Mouse (Mus musculus) midbrain, embryonic 11.5 days (tissue): Measurements from ENCODE around the gene Impdh2. TPM values are rescaled to one million over a fixed set of nuclear protein-coding genes. Genes with fewer than 3 reads are reported as not detected.

Experiments used
- ATAC-seq: fragments of 200-750 bp; cut with Nextera tagmentation; 2 replicates; pipeline ENCODE4 v1.8.0; 2017; ENCODE audit warnings: moderate TSS enrichment, moderate library complexity; ENCODE audit not compliant: low FRiP score
- DNase-seq: peaks from one replicate; pipeline ENCODE4 v3.0.0; 2015; ENCODE audit warnings: low spot score; ENCODE audit errors: missing footprints
- H3K27ac ChIP-seq: fragments of 300-500 bp; sonication (generic); 2 replicates; pipeline ENCODE4 v1.5.1; 2014; ENCODE audit warnings: low read depth, low read length
- H3K27me3 ChIP-seq: fragments of 300-500 bp; sonication (generic); 2 replicates; pipeline ENCODE4 v1.6.1; 2014; ENCODE audit warnings: mild to moderate bottlenecking, low read length, moderate library complexity, mixed read lengths; ENCODE audit not compliant: control insufficient read depth, insufficient read depth
- H3K36me3 ChIP-seq: fragments of 300-500 bp; sonication (generic); 2 replicates; pipeline ENCODE4 v1.6.1; 2014; ENCODE audit warnings: mild to moderate bottlenecking, low read length, moderate library complexity, mixed read lengths; ENCODE audit not compliant: control insufficient read depth, insufficient read depth
- H3K4me1 ChIP-seq: fragments of 300-500 bp; sonication (generic); 2 replicates; pipeline ENCODE4 v1.6.1; 2014; ENCODE audit warnings: low read length; ENCODE audit not compliant: control insufficient read depth, insufficient read depth
- H3K4me2 ChIP-seq: fragments of 300-500 bp; sonication (generic); 2 replicates; pipeline ENCODE4 v1.6.1; 2014; ENCODE audit warnings: mild to moderate bottlenecking, moderate library complexity
- H3K4me3 ChIP-seq: fragments of 300-500 bp; sonication (generic); 2 replicates; pipeline ENCODE4 v1.5.1; 2014; ENCODE audit warnings: low read depth, low read length
- H3K9ac ChIP-seq: fragments of 300-500 bp; sonication (generic); 2 replicates; pipeline ENCODE4 v1.6.1; 2014; ENCODE audit warnings: low read length
- H3K9me3 ChIP-seq: fragments of 300-500 bp; sonication (generic); 2 replicates; pipeline ENCODE4 v1.6.1; 2016; ENCODE audit warnings: low read length; ENCODE audit not compliant: control insufficient read depth
- WGBS: fragments of 180-500 bp; shearing (Covaris S2); extraction: QIAGEN DNeasy Blood & Tissue Kit; methylation state at CpG from one replicate; pipeline ENCODE4 v1.1.7; 2014; 5-methylcytosine and 5-hydroxymethylcytosine counted together
- microRNA counts: library from miRNA; unstranded; fragments of <30 nt; microRNA quantifications from one replicate; lab custom pipeline; 2015
- microRNA-seq: library from miRNA; unstranded; fragments of <30 nt; microRNA quantifications from one replicate; pipeline ENCODE4, GENCODE M21; 2017
- polyA plus RNA-seq: library from polyadenylated mRNA; unstranded; fragments of >200 nt; fragmentation: Nextera tagmentation; extraction: Ambion mirVana; gene quantifications from 2 replicates; pipeline ENCODE4 v1.2.1, GENCODE M21; 2014

The Impdh2 gene
- polyA plus RNA-seq, 1 experiment from 2014 or later: 182 TPM

DNA sequence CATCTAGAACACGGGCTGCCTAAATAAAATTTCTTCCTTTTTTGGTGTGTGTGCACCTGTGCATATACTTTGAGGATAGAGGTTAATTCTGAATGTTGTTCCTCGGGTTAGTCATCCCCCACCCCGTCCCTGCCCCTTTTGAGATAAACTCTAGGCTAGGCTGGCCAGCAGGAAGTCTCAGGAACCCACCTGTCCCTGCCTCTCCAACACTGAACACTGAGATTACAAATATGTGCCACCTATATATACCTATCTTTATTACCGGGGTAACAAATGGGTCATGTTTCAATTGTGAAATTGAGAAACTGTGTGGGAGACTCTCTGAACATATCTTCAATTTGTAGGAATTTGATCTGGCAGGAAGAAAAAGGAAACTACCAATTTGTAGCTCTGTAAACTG is 48.8 kb downstream of the Impdh2 start:
- H3K4me3 ChIP-seq: no peak overlapping the region
- peaks cover 22% of the 10 kb centered on the region for H3K36me3 ChIP-seq
- H3K4me2 ChIP-seq: no peak overlapping the region
- no peaks in the 10 kb centered on the region for H3K4me1 ChIP-seq
- no peak overlapping the region for H3K9ac ChIP-seq
- no peak overlapping the region for H3K27ac ChIP-seq
- ATAC-seq: no peak
- no peak for DNase-seq
- 95% methylated on average over 4 of the region's 4 CpGs for WGBS
- H3K27me3 ChIP-seq: no peaks in the 10 kb centered on the region
- no peaks in the 10 kb centered on the region for H3K9me3 ChIP-seq

DNA sequence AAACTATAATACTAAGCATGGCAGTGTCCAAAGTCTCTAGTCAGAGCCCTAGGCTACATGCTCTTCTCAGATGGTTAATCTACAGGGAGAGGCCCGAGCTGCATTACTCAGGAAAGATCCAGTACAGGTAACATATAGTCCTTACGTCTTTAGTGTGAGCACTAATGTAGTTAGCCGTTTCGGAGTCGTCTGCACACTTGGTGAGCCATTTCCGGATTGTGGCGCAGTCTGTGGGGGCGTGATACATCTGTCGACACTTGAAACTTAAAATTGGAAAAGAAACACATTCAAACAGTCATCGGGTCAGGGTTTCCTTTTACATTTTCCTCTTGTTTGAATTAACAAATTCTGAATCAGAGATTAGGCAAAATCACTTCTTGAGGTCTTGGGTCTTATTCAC is 51.4 kb downstream of the Impdh2 start:
- Histone ChIP-seq H3K4me1 (no peaks in the 10 kb centered on the region), H3K4me2 (no peak overlapping the region), H3K27ac (no peak overlapping the region), H3K9ac (no peak overlapping the region), H3K36me3 (peaks cover 20% of the 10 kb centered on the region), H3K27me3 (no peaks in the 10 kb centered on the region), H3K9me3 (no peaks in the 10 kb centered on the region), H3K4me3 (no peak overlapping the region)
- 98% methylated on average over 10 of the region's 10 CpGs for WGBS
- ATAC-seq (no peak), DNase-seq (no peak)

MicroRNAs within 50 kb of the gene (microRNA counts, 519-probe panel; counts per million panel counts)
- 4,971 counts per million, percentile 52 among the panel's probes with 10 or more counts for microRNA mmu-miR-191 (lab: Ali Mortazavi, UCI)
- 3,505 counts per million, percentile 18 among the panel's probes with 10 or more counts for microRNA mmu-miR-425 (lab: Ali Mortazavi, UCI)

Small RNAs within 50 kb of the gene (microRNA-seq; reads per million reads assigned to microRNA genes)
- gene Gm24083: not detected
- gene Mir191: not detected
- 1,702 reads per million, percentile 83 among the genes with 10 or more reads in this experiment for gene Mir425

Other genes with a start within 250 kb of the Impdh2 start
- gene Gpx1, start 221.4 kb upstream of the Impdh2 start, polyA plus RNA-seq: 796 and 834 TPM in 2 replicates
- 130 and 140 TPM in 2 replicates for gene Usp4, start 212.4 kb upstream of the Impdh2 start, polyA plus RNA-seq
- 1.2 and 1.4 TPM in 2 replicates for gene 1700102P08Rik, start 167.5 kb upstream of the Impdh2 start, polyA plus RNA-seq
- gene Ccdc36, start 131.8 kb upstream of the Impdh2 start, polyA plus RNA-seq: 0.89 and 1.6 TPM in 2 replicates
- not detected in 2 replicates for gene BC048562, start 123.8 kb upstream of the Impdh2 start, polyA plus RNA-seq
- 48.1 and 48.6 TPM in 2 replicates for gene Ccdc71, start 99.8 kb upstream of the Impdh2 start, polyA plus RNA-seq
- gene Klhdc8b, start 98.7 kb upstream of the Impdh2 start, polyA plus RNA-seq: 34.4 and 36.2 TPM in 2 replicates
- gene Lamb2, start 80.5 kb upstream of the Impdh2 start, polyA plus RNA-seq: 20.1 and 21.4 TPM in 2 replicates
- 62.2 and 63.0 TPM in 2 replicates for gene Usp19, start 69.7 kb upstream of the Impdh2 start, polyA plus RNA-seq
- gene Qars, start 52.6 kb upstream of the Impdh2 start, polyA plus RNA-seq: 103 TPM in 2 replicates
- gene Qrich1, start 43.5 kb upstream of the Impdh2 start, polyA plus RNA-seq: 160 and 175 TPM in 2 replicates
- gene Ndufaf3, start 7.1 kb downstream of the Impdh2 start, polyA plus RNA-seq: 51.7 and 51.9 TPM in 2 replicates
- gene Dalrd3, start 9.6 kb downstream of the Impdh2 start, polyA plus RNA-seq: 158 and 172 TPM in 2 replicates
- 117 and 132 TPM in 2 replicates for gene Wdr6, start 18.5 kb downstream of the Impdh2 start, polyA plus RNA-seq
- 7.2 and 9.8 TPM in 2 replicates for gene P4htm, start 37.4 kb downstream of the Impdh2 start, polyA plus RNA-seq
- 46.9 and 50.9 TPM in 2 replicates for gene Arih2, start 89.1 kb downstream of the Impdh2 start, polyA plus RNA-seq
- 31.2 and 33.3 TPM in 2 replicates for gene Slc25a20, start 101.8 kb downstream of the Impdh2 start, polyA plus RNA-seq
- 58.0 and 58.2 TPM in 2 replicates for gene Prkar2a, start 129.0 kb downstream of the Impdh2 start, polyA plus RNA-seq
- 104 and 109 TPM in 2 replicates for gene Ip6k2, start 223.5 kb downstream of the Impdh2 start, polyA plus RNA-seq
- gene Nckipsd, start 248.1 kb downstream of the Impdh2 start, polyA plus RNA-seq: 8.3 and 9.2 TPM in 2 replicates